Mouse (Mus musculus): Measurements from ENCODE around the gene Tbx5. TPM values are rescaled to one million over a fixed set of nuclear protein-coding genes. Genes with fewer than 3 reads are reported as not detected.

The Tbx5 gene
- 0.04 and 0.08 TPM in 2 replicates for polyA plus RNA-seq (2012; rRNA removed)

DNA sequence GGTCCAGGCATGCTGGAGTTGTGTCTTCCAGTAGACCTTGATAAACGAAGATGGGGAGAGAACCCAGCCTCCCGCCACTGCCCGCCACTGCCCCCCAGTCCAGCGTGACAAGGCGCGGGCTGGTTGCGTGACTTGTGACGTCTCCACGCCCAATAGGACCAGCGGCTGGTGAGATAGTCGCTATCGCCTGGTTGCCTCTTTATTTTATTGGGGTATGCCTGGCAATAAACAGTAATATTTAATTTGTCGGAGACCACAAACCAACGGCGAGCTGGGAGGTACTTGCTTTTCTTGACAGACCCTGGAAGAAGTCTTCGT is at the start of gene Tbx5:
Tbx5 (plus strand) TSS at position 190 of the 318 bp plus-strand sequence.

Other genes with a start within 250 kb of the Tbx5 start
- 1.3 and 5.0 TPM in 2 replicates for gene Tbx3, start 162.0 kb upstream of the Tbx5 start, polyA plus RNA-seq (2012; rRNA removed)